Mouse (Mus musculus): ENCODE measurements around the gene Pdf.

DNA sequence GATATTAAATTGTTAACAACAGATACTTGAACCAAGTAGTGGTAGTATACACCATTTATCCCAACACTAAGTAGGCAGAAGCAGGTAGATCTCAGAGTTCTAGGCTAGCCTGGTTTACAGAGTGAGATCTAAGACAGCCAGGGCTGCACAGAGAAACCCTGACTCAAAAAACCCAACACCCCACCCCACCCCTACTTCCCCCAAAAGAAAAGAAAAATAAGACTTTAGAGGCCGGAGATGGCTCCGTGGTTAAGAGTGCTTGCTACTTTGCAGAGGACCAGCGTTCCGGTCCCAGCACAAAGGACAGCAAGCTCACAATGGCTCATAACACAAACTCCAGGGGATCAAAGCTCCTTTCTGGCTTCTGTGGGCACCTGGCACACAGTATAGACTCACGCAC lies 37.6 kb upstream of the Pdf start:
- TF ChIP-seq CTCF (conservative IDR thresholded peaks at IDR 0.05; ENCODE audit: low read length): no peak
- TF ChIP-seq NANOG (IDR thresholded peaks at IDR 0.05; ENCODE audit: borderline replicate concordance, low read length): no peak
- TF ChIP-seq POU5F1 (IDR thresholded peaks at IDR 0.05; ENCODE audit: borderline replicate concordance, low read length): no peak

Data from E14TG2a.4 (cell line).